Mouse (Mus musculus) hindbrain, embryonic 15.5 days (tissue): Measurements from ENCODE around the gene Atp2a2. TPM values are rescaled to one million over a fixed set of nuclear protein-coding genes. Genes with fewer than 3 reads are reported as not detected.

Experiments used
- ATAC-seq: fragments of 200-750 bp; cut with Nextera tagmentation; 2 replicates; pipeline ENCODE4 v1.8.0; 2017; ENCODE audit warnings: low read depth, moderate number of reproducible peaks, moderate TSS enrichment; ENCODE audit not compliant: low FRiP score
- H3K27ac ChIP-seq: fragments of 300-500 bp; sonication (generic); replicated peaks from 2 replicates; pipeline ENCODE4 v1.5.1; 2015; ENCODE audit warnings: mild to moderate bottlenecking, inconsistent platforms
- H3K27me3 ChIP-seq: fragments of 300-500 bp; sonication (generic); 2 replicates; pipeline ENCODE4 v1.6.1; 2015; ENCODE audit warnings: control low read depth, inconsistent platforms
- H3K36me3 ChIP-seq: fragments of 300-500 bp; sonication (generic); 2 replicates; pipeline ENCODE4 v1.6.1; 2015; ENCODE audit warnings: control low read depth, inconsistent platforms
- H3K4me1 ChIP-seq: fragments of 300-500 bp; sonication (generic); replicated peaks from 2 replicates; pipeline ENCODE4 v1.6.1; 2015; ENCODE audit warnings: control low read depth, inconsistent platforms
- H3K4me2 ChIP-seq: fragments of 300-500 bp; sonication (generic); 2 replicates; pipeline ENCODE4 v1.6.1; 2015; ENCODE audit warnings: moderate library complexity, mild to moderate bottlenecking, inconsistent platforms
- H3K4me3 ChIP-seq: fragments of 300-500 bp; sonication (generic); 2 replicates; pipeline ENCODE4 v1.5.1; 2015; ENCODE audit warnings: mild to moderate bottlenecking, inconsistent platforms
- H3K9ac ChIP-seq: fragments of 300-500 bp; sonication (generic); 2 replicates; pipeline ENCODE4 v1.6.1; 2015; ENCODE audit warnings: inconsistent platforms
- H3K9me3 ChIP-seq: fragments of 300-500 bp; sonication (generic); 2 replicates; pipeline ENCODE4 v1.6.1; 2016; ENCODE audit warnings: control low read depth, inconsistent platforms
- WGBS: fragments of 180-500 bp; shearing (Covaris S2); methylation state at CpG from one replicate; pipeline ENCODE4 v1.1.7; 2015; 5-methylcytosine and 5-hydroxymethylcytosine counted together
- polyA plus RNA-seq: library from polyadenylated mRNA; unstranded; fragments of >200 nt; fragmentation: Nextera tagmentation; extraction: Ambion mirVana; gene quantifications from 2 replicates; pipeline ENCODE4 v1.2.1, GENCODE M21; 2015

Gene Atp2a2
- polyA plus RNA-seq, 1 experiment from 2014 or later = 55.1 TPM

DNA sequence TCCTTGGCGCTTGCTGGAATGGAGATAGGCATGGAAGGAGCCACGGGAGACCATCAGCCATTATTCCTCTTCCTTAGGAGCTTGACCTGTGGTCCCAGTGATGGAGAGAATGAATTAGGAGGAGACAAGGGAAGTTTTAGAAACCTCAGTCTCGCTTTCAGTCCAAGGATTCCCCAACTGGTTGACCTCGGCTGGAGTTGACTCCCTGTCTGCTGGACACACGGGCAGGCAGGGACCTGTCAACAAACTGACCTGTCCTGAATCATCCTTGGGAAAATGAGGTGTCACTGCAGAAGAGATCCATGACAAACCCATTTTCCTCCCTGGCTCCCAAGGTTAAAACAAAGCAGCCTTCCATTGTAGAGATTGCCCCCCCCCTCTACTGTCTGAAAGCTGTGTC, 14.9 kb upstream of the Atp2a2 start:
- Histone ChIP-seq H3K9me3 (no peaks in the 10 kb centered on the region), H3K4me2 (no peak overlapping the region), H3K27ac (no peak overlapping the region), H3K4me1 (peaks cover 13% of the 10 kb centered on the region), H3K9ac (no peak overlapping the region), H3K27me3 (no peaks in the 10 kb centered on the region), H3K36me3 (no peaks in the 10 kb centered on the region), H3K4me3 (no peak overlapping the region)
- no peak for ATAC-seq
- 81% methylated on average over 5 of the region's 5 CpGs for WGBS

DNA sequence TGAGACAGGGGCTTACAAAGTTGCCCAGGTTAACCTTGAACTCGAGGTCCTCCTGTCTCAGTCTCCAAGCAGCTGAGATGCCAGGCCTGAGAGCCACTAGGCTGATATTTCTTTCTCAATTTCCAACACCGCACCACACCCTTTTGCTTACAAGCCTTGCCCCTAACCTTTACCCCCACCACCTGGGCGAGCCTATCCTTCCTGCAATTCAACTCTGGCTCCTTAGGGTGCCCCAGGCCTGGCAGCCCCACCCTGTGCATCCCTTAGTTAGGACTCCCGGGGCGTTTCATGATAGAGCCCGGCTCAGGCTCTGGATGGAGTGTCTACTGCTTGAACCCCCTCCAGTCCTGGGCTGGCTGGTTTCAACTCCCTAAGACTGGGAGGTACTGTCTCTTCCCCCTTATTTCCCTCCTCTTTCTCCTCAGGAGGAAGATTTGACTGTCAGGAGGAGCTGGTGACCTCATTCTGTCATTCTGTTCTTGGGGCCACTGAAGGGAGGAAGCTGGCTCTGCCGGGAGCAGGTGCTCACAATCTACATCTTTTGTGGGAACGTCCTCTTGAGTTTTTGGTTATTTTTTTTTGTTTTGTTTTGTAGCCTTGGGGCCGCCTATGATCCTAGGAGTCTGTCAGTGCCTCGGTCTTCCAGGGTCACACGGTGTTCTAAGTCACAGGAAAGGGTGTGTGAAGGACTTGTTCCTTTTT, 14.2 kb upstream of the Atp2a2 start:
- H3K27ac ChIP-seq = no peak overlapping the region
- no peaks in the 10 kb centered on the region for H3K9me3 ChIP-seq
- H3K27me3 ChIP-seq = no peaks in the 10 kb centered on the region
- H3K9ac ChIP-seq = no peak overlapping the region
- H3K4me3 ChIP-seq = no peak overlapping the region
- peaks cover 13% of the 10 kb centered on the region for H3K4me1 ChIP-seq
- 81% methylated on average over 11 of the region's 11 CpGs for WGBS
- no peak overlapping the region for H3K4me2 ChIP-seq
- ATAC-seq = no peak
- H3K36me3 ChIP-seq = no peaks in the 10 kb centered on the region

DNA sequence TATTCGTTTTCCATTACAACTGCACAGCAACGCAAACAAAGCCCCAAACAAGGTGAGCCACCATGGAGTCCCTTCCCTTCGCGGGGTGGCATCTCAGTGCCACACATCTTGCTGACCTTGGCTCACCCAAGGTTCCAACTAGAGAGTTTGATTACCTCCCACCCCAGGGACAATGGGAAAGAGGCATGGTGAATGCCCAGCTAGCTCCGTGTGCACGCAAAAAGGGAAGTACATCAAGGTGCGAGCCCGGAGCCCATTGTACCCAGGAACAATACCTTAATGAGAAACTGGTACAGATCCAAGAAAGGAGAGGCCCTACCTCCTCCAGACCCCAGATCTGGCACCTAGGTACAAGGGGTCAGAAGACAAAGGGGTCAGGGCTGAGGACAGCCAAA, 12.1 kb upstream of the Atp2a2 start:
- no peak for ATAC-seq
- H3K4me2 ChIP-seq = peak overlapping the region; percentile 18
- H3K27ac ChIP-seq = no peak overlapping the region
- no peaks in the 10 kb centered on the region for H3K27me3 ChIP-seq
- H3K9ac ChIP-seq = no peak overlapping the region
- no peak overlapping the region for H3K4me3 ChIP-seq
- 21% methylated on average over 8 of the region's 8 CpGs for WGBS
- H3K9me3 ChIP-seq = no peaks in the 10 kb centered on the region
- H3K36me3 ChIP-seq = no peaks in the 10 kb centered on the region
- peaks cover 18% of the 10 kb centered on the region for H3K4me1 ChIP-seq

DNA sequence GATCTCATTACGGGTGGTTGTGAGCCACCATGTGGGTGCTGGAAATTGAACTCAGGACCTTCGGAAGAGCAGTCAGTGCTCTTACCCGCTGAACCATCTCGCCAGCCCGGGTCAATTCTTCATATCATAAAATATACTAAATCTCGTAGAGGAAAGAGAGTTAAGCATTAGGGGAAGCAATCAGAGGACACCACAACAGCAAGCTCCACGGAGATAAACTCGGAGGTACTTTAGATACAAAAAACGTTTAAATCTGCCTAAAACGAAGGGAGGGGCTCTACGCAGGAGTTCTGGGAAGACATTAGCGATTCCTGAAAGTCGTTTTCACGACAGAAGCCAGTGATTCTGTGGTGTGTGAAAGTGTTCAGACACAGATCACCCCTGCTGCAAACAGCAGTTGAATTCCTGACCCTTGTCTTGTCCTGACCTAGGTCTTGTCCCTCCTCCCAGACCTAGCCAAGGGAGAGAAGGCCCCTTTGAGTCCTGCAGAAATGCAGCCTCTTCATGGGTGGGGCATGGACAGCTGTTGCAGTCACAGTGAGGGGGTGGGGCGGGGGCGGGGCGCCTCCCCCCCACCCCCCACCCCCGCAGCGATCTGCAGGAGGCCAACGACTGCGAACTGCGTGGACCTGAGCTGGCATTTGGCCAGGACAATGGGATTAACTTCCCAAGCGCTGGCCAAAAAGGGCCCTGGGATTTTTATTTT, 11.5 kb upstream of the Atp2a2 start:
- Histone ChIP-seq H3K4me3 (no peak overlapping the region), H3K4me1 (peaks cover 18% of the 10 kb centered on the region), H3K36me3 (no peaks in the 10 kb centered on the region), H3K9ac (no peak overlapping the region), H3K27me3 (no peaks in the 10 kb centered on the region), H3K4me2 (peak overlapping the region; percentile 18), H3K9me3 (no peaks in the 10 kb centered on the region), H3K27ac (no peak overlapping the region)
- no peak for ATAC-seq
- 41% methylated on average over 23 of the region's 23 CpGs for WGBS

DNA sequence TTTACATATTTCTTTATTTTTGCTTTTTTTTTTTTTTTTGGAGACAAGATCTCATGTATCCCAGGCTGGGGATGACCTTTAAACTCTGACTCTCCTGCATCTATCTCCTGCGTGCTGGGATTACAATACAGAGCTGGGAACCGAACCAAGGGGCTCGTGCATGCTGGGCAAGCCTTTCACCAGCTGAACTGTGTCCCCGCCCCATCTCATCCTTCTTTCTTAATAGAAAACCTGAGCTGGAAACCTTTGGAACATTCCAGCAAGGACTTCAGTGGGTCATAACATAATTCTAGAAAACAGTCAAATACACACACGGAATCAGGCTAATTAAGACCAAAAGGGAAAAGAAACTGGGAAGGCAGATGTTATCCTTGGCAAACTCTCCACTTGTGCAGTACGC, 10.0 kb upstream of the Atp2a2 start:
- Histone ChIP-seq H3K4me1 (peaks cover 14% of the 10 kb centered on the region), H3K4me3 (no peak overlapping the region), H3K27me3 (no peaks in the 10 kb centered on the region), H3K27ac (no peak overlapping the region), H3K9me3 (no peaks in the 10 kb centered on the region), H3K36me3 (no peaks in the 10 kb centered on the region), H3K9ac (no peak overlapping the region), H3K4me2 (no peak overlapping the region)
- WGBS = 69% methylated on average over 6 of the region's 6 CpGs
- no peak for ATAC-seq

DNA sequence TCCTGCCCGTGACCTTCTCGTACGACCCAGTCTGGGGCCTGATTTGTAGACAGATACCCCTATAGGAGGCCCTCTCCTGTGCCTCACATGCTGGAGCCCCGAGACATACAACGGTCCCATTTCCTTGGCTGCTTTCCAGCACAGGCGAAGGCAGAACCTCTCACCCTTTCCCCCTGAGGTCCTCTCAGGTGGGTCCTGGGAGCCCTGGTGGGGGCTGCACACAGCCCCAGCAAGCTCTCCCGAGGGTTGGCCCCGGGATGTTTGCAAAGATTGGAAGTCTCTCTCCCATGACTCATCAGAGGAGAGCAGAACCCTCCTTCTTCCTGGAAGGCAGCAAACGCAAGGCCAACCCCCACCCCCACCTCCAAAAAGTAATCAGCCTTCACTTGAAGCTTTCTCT, 9.4 kb upstream of the Atp2a2 start:
- Histone ChIP-seq H3K9me3 (no peaks in the 10 kb centered on the region), H3K4me1 (peaks cover 14% of the 10 kb centered on the region), H3K4me3 (no peak overlapping the region), H3K36me3 (no peaks in the 10 kb centered on the region), H3K27ac (no peak overlapping the region), H3K27me3 (no peaks in the 10 kb centered on the region), H3K9ac (no peak overlapping the region), H3K4me2 (no peak overlapping the region)
- WGBS = 71% methylated on average over 9 of the region's 9 CpGs
- no peak for ATAC-seq

DNA sequence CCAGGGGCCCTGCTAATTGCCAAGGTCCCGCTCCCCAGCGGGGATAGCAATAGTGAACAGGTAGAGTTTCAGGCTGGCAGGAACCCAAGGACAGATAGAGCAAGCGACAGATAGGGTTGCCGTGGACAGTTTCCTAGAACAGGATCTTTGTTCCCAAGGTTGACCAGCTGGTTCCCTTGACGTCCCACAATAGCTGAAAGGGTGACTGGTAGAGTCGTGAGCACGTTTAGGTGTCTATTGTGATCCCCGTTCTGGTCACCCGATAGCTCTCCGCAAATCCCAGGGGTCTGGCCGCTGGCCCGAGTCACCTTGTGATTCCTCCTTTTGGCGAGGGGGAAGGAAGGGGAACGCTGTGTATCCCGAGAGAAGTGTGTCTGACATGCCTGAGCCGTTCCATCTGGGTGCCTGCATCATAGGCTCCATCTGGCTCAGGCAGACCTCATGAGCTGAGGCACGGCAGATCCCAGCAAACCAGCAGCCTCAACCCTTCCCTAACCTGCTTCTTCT, 8.7 kb upstream of the Atp2a2 start:
- H3K27me3 ChIP-seq = no peaks in the 10 kb centered on the region
- H3K27ac ChIP-seq = no peak overlapping the region; the same call in 1 of the 2 replicates
- H3K4me2 ChIP-seq = no peak overlapping the region
- ATAC-seq = no peak
- H3K4me1 ChIP-seq = peaks cover 14% of the 10 kb centered on the region
- 62% methylated on average over 17 of the region's 17 CpGs for WGBS
- H3K9ac ChIP-seq = no peak overlapping the region
- H3K4me3 ChIP-seq = no peak overlapping the region
- no peaks in the 10 kb centered on the region for H3K9me3 ChIP-seq
- H3K36me3 ChIP-seq = no peaks in the 10 kb centered on the region

DNA sequence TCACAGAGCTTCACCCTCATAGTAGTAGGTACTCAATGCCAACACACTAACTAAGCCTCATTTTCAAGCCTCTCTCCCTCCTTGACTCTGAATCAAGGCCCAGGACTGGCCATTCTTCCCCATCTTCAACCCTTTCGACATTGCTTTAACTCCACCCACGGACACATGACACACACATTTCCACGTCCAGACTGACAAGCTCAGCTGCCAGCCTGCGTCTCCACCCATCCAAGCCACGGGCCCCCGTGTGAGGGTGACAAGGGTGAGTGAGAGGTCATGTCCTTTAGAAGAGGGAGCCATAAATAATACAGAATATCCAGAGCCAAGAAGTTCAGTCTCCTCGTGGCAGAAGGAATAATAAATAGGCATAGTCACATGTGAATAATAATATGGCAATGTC, 7.6 kb upstream of the Atp2a2 start:
- H3K27me3 ChIP-seq = no peaks in the 10 kb centered on the region
- H3K27ac ChIP-seq = no peak overlapping the region
- H3K4me2 ChIP-seq = no peak overlapping the region
- peaks cover 14% of the 10 kb centered on the region for H3K4me1 ChIP-seq
- H3K9me3 ChIP-seq = no peaks in the 10 kb centered on the region
- H3K9ac ChIP-seq = no peak overlapping the region
- H3K36me3 ChIP-seq = no peaks in the 10 kb centered on the region
- no peak for ATAC-seq
- no peak overlapping the region for H3K4me3 ChIP-seq
- WGBS = 55% methylated on average over 7 of the region's 7 CpGs

DNA sequence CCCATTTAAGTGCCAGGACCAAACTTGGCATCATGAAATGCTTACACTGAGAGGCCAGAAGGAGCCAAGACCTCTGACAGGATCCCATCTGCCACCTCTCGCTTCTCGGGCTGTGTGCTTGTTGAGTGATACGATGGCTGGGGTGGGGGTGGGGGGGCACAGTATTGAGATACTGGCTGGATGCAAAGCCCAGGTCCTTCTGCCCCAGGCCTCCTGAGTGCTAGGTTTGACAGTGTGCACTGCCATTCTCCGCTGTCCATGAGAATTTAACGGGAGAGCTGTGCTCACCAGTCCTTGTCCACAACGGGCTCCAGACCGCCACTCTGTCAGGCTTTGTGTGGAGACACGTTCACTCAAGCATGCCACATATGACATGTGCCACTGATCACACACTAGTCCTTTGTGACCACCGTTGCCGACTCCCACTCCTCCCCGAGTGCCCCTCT, 6.9 kb upstream of the Atp2a2 start:
- Histone ChIP-seq H3K9ac (no peak overlapping the region), H3K9me3 (no peaks in the 10 kb centered on the region), H3K27me3 (no peaks in the 10 kb centered on the region), H3K27ac (no peak overlapping the region), H3K4me2 (no peak overlapping the region), H3K4me3 (no peak overlapping the region), H3K4me1 (peaks cover 10% of the 10 kb centered on the region), H3K36me3 (no peaks in the 10 kb centered on the region)
- ATAC-seq = no peak
- 67% methylated on average over 11 of the region's 11 CpGs for WGBS

DNA sequence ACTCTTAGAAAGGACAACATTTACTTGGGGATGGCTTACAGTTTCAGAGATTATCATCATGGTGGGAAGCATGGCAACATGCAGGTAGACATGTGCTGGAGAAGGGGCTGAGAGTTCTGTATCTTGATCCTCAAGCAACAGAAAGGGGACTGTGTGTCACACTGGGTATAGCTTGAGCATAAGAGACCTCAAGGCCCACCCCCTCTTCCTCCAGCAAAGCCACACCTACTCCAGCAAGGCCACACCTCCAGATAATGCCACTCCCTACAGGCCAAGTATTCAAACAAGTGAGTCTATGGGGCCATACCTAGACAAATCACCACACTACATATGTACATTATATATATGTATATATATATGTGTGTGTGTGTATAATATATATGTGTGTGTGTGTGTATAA, 5.4 kb upstream of the Atp2a2 start:
- peaks cover 19% of the 10 kb centered on the region for H3K4me1 ChIP-seq
- H3K9me3 ChIP-seq = no peaks in the 10 kb centered on the region

DNA sequence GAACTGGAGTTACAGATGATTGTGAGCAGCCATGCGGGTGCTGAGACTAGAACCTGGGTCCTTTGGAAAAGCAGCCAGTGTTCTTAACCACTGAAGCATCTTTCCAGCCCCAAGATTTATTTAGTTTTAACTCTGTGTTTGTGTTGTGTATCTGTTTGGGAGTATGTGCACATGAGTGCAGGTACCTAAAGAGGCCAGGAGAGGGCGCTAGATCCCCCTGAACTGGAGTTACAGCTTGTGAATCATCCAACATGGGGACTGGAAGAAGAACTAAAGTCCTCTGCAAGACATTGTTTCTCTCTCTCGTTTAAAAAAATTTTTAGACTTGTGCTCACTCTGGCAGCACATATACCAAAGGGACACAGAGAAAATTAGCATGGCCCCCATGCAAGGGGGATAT, 4.4 kb upstream of the Atp2a2 start:
- Histone ChIP-seq H3K4me2 (no peak overlapping the region), H3K9ac (no peak overlapping the region), H3K36me3 (no peaks in the 10 kb centered on the region), H3K9me3 (no peaks in the 10 kb centered on the region), H3K4me1 (peaks cover 19% of the 10 kb centered on the region), H3K4me3 (no peak overlapping the region), H3K27ac (no peak overlapping the region), H3K27me3 (no peaks in the 10 kb centered on the region)
- 82% methylated on average over 3 of the region's 3 CpGs for WGBS
- no peak for ATAC-seq

More for the DNA sequence above, 5.4 kb upstream of the Atp2a2 start:
- H3K36me3 ChIP-seq = no peaks in the 10 kb centered on the region
- no peaks in the 10 kb centered on the region for H3K27me3 ChIP-seq
- no peak overlapping the region for H3K9ac ChIP-seq
- H3K4me2 ChIP-seq = no peak overlapping the region
- no peak overlapping the region for H3K27ac ChIP-seq
- ATAC-seq = no peak
- H3K4me3 ChIP-seq = no peak overlapping the region

DNA sequence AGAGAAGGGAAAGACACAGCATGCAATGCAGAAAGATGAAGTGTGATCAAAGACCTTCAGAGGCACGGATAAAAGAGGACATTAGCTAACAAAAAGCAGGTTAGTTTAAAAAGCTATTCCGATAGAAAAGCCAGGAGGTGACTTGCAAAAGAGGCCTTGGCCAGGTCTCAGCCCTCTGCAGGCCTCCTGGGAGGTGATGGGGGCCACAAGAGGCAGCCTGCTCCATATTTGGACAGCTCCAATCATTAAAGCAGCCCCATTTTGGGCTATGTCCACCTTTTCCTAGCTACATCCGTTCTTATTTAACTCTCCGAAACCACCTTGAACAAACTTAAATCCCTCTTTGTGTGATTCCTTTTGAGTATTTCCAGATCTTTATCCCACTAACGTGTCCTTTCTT, 3.5 kb upstream of the Atp2a2 start:
- Histone ChIP-seq H3K27ac (no peak overlapping the region), H3K9ac (no peak overlapping the region), H3K4me2 (no peak overlapping the region), H3K9me3 (no peaks in the 10 kb centered on the region), H3K4me1 (peaks cover 17% of the 10 kb centered on the region), H3K4me3 (no peak overlapping the region), H3K36me3 (no peaks in the 10 kb centered on the region), H3K27me3 (no peaks in the 10 kb centered on the region)
- WGBS = 91% methylated on average over 5 of the region's 5 CpGs
- no peak for ATAC-seq
